Mouse (Mus musculus): Measurements from ENCODE around the gene Sh3pxd2a.

DNA sequence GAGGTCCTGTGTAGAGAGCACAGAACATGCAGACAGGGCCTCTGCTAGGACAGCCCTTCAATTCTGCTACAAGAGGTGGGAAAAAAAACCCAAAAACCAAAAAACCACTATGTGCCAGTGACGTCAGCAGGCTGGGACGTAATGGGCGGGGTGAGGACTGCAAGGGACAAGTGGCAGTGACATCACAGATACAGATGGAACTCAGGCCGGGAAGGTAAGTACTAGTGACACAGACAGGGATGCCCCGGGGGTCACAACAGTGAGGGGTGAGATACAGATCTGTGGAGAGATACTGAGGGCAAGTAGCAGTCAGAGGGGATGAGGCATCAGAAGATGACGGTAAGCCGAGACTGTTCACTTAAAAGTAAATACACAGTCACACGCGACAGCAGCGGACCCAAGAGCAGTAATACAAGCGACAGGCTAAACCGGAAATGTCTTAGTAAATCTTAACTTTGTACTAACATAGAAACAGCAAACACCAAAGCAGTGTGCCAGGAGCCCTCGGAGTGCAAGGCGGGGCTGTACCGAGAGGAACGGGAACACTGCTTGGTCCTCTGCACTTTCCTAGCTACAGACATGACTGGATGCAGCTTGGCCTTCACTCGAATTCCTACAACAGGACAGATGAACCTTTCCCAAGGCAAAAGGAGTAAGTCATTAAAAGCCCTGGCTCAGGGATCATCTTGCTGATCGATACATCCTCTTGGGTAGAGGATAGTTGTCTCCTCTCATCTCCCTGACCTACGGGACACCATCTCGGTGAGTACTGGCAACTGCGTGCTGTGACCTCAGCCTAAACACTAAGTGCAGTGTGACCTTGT, 48.8 kb upstream of the Sh3pxd2a start:
- TF ChIP-seq CTCF (IDR thresholded peaks at IDR 0.05; ENCODE audit: low read depth, low read length) (no peak), EP300 (IDR thresholded peaks at IDR 0.05; ENCODE audit: insufficient read depth, low read depth, low read length) (no peak)
